Mouse (Mus musculus) olfactory bulb, adult 2 months (tissue): ENCODE data around the gene Rgs3. TPM values are rescaled to one million over a fixed set of nuclear protein-coding genes. Genes with fewer than 3 reads are reported as not detected.

ENCODE experiments used
- H3K27ac ChIP-seq: fragments of 200-500 bp; 2 replicates; pipeline ENCODE4 v1.5.1; 2012; ENCODE audit warnings: low read depth, low read length; ENCODE audit not compliant: insufficient read depth
- H3K4me1 ChIP-seq: fragments of 200-500 bp; 2 replicates; pipeline ENCODE4 v1.6.1; 2012; ENCODE audit warnings: low read length; ENCODE audit not compliant: control insufficient read depth, insufficient read depth
- H3K4me3 ChIP-seq: fragments of 200-500 bp; 2 replicates; pipeline ENCODE4 v1.5.1; 2012; ENCODE audit warnings: mild to moderate bottlenecking, low read depth, low read length, moderate library complexity; ENCODE audit not compliant: insufficient read depth
- CTCF ChIP-seq: fragments of 200-500 bp; IDR thresholded peaks from 2 replicates; pipeline ENCODE4 v1.5.1; 2012; ENCODE audit warnings: low read depth, mild to moderate bottlenecking, low read length, moderate library complexity; ENCODE audit not compliant: insufficient read depth
- POLR2A ChIP-seq: fragments of 200-500 bp; IDR thresholded peaks from 2 replicates; pipeline ENCODE4 v1.6.1; 2012; ENCODE audit warnings: mild to moderate bottlenecking, low read depth, low read length, moderate library complexity; ENCODE audit not compliant: insufficient read depth
- WGBS: fragments of 180-500 bp; shearing (Covaris S2); methylation state at CpG from one replicate; pipeline ENCODE4 v1.1.7; 2018; 5-methylcytosine and 5-hydroxymethylcytosine counted together
- polyA plus RNA-seq: library from polyadenylated mRNA; stranded (reverse); fragments of >200 nt; gene quantifications from 2 replicates; pipeline ENCODE4 v1.2.4, GENCODE M21; 2012; ENCODE audit warnings: low replicate concordance; ENCODE audit not compliant: missing spikeins, insufficient read depth, insufficient read length

Gene Rgs3
- polyA plus RNA-seq, 1 experiment = not detected

- H3K27ac ChIP-seq = no peak overlapping the region
- WGBS = 86% methylated on average over 6 of the region's 6 CpGs
- no peak overlapping the region for H3K4me3 ChIP-seq
- TF ChIP-seq POLR2A (no peak), CTCF (no peak)
- H3K4me1 ChIP-seq = no peaks in the 10 kb centered on the region
Measured at GRCm38 (mm10) chr4:62533729-62534128, 25.9 kb upstream of the Rgs3 start.

DNA sequence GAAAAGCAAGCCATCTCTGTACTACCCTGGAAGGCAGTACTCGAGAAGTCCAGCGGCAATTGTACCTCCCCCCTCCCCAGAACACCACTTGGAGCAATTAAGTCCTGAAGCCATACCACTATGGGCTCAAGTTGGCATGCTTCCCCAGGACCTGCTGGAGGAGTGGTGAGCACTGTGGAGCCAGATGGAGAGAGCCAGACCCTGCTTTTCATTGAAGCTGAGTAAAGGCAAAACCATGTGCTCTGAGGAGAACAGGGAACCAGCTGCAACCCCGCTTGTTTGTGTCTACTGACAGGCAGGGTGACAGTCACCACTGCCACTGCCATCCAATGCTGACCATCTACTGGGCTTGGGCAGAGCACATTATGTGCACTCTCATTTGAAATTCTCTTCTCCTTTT lies 17.8 kb upstream of the Rgs3 start:
- WGBS = 52% methylated on average over 3 of the region's 3 CpGs
- Histone ChIP-seq H3K4me3 (no peak overlapping the region), H3K27ac (no peak overlapping the region), H3K4me1 (no peaks in the 10 kb centered on the region)
- TF ChIP-seq CTCF (no peak), POLR2A (no peak)

GRCm38 (mm10) chr4:62543782-62544181 lies 15.9 kb upstream of the Rgs3 start:
- TF ChIP-seq POLR2A (no peak), CTCF (no peak)
- Histone ChIP-seq H3K4me1 (no peaks in the 10 kb centered on the region), H3K4me3 (no peak overlapping the region), H3K27ac (no peak overlapping the region)
- WGBS = 80% methylated on average over 6 of the region's 6 CpGs

- no peak overlapping the region for H3K4me3 ChIP-seq
- no peak overlapping the region for H3K27ac ChIP-seq
- H3K4me1 ChIP-seq = no peaks in the 10 kb centered on the region
- TF ChIP-seq CTCF = no peak
- TF ChIP-seq POLR2A = no peak
Measured at GRCm38 (mm10) chr4:62544801-62545200, 14.8 kb upstream of the Rgs3 start.

DNA sequence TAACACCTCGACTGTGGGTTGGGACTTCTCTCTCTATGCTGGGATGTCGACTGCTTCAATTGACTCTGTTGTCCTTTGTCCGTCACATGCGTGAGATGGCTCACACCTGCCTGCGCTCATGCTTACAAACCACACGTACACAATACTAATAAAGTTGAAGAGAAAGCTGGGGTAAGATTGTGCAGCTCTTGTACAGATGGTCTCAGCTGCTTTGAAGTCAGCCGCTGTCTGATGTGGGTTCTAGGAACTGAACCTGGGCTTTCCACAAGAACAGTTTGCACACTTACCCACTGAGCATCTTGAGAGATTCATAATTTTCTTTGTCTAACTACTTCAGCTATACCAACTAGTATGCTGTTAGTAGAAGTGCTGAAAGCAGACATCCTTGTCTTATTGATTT lies 7.7 kb upstream of the Rgs3 start:
- 89% methylated on average over 7 of the region's 7 CpGs for WGBS
- H3K27ac ChIP-seq = no peak overlapping the region
- no peak for TF ChIP-seq POLR2A
- no peak for TF ChIP-seq CTCF
- no peaks in the 10 kb centered on the region for H3K4me1 ChIP-seq
- H3K4me3 ChIP-seq = no peak overlapping the region

DNA sequence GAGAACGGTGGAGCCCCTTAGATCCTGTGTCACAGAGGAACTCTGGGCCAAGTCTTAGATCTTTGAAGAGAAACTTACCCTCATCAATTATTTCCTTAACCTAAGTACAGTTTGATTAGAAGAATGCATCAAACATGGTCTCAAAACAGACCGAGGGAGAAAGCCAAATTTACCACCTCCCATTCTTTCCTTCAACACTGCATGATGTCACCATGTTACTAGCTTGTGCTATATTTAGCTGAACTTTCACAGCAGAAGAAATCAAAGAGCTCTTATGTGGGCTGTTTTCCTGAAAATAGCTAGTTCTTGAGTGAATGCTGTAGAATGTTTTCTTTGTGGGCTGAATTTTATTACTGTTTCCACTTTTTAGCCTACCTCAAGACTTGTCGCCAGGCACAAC lies 2.2 kb upstream of the Rgs3 start:
- no peak for TF ChIP-seq POLR2A
- TF ChIP-seq CTCF = no peak
- no peak overlapping the region for H3K4me3 ChIP-seq
- WGBS = 14% methylated on average over 3 of the region's 3 CpGs
- H3K27ac ChIP-seq = peak overlapping the region; percentile 42
- peaks cover 6% of the 10 kb centered on the region for H3K4me1 ChIP-seq

DNA sequence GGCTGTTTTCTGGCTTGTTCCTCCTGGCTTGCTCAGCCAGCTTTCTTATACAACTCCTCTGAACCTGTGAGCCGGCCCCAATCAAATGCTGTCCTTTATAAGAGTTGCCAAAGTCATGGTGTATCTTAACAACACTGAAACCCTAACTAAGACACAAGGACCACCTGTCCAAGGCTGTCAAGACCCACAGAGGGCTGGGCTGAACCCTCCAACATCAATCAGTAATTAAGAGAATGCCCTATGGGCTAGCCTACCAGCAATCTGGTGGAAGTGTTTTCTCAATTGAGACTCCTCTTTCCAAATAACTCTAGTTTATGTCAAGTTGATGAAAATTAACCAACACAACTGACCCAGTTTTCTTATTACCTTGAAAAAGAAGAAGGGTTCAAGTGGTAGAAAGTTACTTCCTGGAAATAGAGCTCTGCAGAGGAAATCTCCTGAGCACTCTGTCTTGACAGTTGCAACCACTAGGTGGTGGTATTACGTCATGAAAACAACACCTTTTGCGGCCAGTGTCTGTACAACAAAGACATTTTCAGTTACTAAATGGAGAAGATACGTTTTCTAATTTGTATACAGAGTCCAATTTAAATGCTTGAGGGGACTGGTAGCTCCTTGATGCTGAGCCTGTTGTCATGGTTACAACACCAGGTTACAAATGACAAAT lies 1.4 kb downstream of the Rgs3 start:
- 24% methylated on average over 4 of the region's 4 CpGs for WGBS
- H3K27ac ChIP-seq = no peak overlapping the region
- H3K4me3 ChIP-seq = no peak overlapping the region
- H3K4me1 ChIP-seq = peaks cover 12% of the 10 kb centered on the region
- TF ChIP-seq CTCF (no peak), POLR2A (no peak)

GRCm38 (mm10) chr4:62561630-62562001 lies 2.0 kb downstream of the Rgs3 start:
- peaks cover 14% of the 10 kb centered on the region for H3K4me1 ChIP-seq
- no peak overlapping the region for H3K27ac ChIP-seq
- WGBS = 24% methylated on average over 3 of the region's 3 CpGs
- no peak overlapping the region for H3K4me3 ChIP-seq
- TF ChIP-seq POLR2A (no peak), CTCF (no peak)

DNA sequence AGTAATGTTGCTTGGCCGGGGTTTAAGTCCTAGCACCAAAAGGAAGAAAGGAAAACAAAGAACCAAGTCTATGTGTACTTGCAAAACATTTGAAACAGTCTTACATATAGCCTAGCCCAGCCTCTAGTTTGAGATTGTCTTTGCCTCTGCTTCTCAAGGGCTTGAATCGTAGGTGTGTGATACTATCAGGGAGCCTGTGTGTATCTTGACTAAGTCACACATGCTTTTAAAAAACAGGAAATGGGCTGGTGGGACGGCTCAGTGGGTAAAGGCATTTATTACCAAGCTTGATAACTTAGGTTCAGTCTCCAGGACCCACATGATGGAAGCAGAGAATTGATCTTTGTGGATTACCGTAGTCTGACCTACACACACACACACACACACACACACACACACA lies 2.4 kb downstream of the Rgs3 start:
- no peak overlapping the region for H3K4me3 ChIP-seq
- 72% methylated on average over 4 of the region's 4 CpGs for WGBS
- H3K27ac ChIP-seq = no peak overlapping the region
- peaks cover 14% of the 10 kb centered on the region for H3K4me1 ChIP-seq
- TF ChIP-seq POLR2A (no peak), CTCF (no peak)

- 91% methylated on average over 4 of the region's 4 CpGs for WGBS
- H3K27ac ChIP-seq = no peak overlapping the region
- H3K4me1 ChIP-seq = peaks cover 13% of the 10 kb centered on the region
- no peak for TF ChIP-seq CTCF
- TF ChIP-seq POLR2A = no peak
- no peak overlapping the region for H3K4me3 ChIP-seq
Measured at GRCm38 (mm10) chr4:62566530-62566929, 6.9 kb downstream of the Rgs3 start.
